Mouse (Mus musculus): ENCODE results near the gene H1foo.

H1foo gene

DNA sequence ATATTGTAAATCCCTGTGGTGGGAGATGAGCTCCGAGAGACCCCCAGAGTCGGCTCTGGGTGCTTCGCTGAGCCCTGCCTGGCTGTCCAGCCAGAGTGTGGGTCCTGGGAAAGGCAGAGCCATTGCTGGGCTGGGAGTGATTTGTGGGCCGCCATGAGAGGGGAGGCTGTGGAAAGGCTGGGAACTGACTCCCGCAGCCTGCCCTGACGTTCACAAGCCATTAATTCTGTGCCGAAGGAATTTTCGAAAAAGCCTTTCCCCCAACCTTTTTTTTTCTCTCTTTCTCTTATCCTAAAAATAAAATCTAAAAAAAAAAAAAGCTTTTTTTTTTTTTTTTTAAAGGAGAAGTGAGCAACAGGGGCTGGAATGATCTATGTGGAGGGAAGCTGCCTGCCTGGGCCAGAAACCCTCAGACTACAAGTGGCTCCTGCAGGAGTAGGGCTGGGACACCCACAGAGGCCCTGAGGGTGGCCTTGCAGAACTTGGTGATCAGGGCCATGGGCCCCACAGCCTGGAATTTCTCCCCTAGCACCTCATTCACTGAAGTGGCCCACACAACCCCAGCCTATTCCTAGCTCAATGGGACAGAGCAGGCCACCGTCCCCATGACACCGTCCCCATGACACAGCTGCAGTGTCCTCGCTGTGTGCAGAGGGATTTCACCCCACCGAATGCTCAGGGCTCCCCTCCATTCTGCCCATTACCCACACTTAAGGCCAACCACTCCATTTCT lies 38.7 kb downstream of the H1foo start:
- intact Hi-C loops (cut with DNase I), result no loop called here

- intact Hi-C loops (cut with DNase I), result no loop called here
These were observed 39.8 kb downstream of the H1foo start for GRCm38 (mm10) chr6:115984580-115984979.

DNA sequence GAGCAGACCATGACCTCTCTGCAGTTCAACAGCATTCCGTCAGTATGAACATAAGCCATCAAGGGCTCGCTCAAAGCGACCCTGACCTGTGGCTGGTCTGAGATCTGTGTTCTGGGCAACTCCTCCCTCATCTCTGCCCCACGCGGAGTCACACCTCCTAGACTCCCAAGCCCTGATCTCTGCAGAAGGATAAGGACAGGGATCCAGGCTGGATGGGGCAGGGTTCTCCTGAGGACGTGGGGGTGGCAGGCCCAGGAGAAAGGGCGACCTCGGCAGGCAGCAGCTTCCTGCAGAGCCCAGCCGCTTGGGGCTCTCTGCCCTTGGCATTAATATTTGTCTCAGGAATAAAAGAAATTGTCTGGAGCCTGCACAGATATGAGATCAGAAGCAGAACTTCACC lies 40.9 kb downstream of the H1foo start:
- intact Hi-C loops (cut with DNase I), result no loop called here

DNA sequence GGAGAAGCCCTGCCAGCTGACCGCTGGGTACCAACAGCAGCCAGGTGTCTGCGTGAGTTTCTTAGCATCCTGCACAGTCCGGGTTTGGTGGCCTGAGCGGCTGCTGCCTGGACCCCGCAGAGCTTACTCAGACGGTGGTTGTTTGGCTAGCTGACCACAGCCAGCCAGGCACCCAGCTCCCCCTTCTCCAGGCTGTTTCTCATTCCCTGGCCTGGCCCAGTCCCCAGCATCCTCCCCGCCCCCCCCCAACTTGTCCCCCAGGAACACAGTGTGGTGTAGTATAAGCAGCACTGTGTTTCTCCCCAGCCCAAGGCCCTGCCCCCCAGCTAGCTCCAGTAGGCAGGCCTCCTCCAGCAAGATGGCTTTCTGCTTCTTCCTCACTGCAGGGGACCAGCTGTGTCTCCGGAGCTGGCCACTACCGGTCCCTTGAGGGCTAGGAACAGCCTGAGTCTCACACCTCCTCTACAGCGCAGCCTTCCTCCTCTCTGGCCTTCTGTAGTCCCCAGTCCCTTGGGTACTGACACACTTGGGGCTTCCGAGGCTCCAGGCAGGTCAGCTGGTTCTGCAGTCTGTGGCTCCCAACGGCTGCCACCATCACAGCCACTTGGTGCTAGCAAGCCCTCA lies 41.8 kb downstream of the H1foo start:
- intact Hi-C loops (cut with DNase I), result no loop called here

DNA sequence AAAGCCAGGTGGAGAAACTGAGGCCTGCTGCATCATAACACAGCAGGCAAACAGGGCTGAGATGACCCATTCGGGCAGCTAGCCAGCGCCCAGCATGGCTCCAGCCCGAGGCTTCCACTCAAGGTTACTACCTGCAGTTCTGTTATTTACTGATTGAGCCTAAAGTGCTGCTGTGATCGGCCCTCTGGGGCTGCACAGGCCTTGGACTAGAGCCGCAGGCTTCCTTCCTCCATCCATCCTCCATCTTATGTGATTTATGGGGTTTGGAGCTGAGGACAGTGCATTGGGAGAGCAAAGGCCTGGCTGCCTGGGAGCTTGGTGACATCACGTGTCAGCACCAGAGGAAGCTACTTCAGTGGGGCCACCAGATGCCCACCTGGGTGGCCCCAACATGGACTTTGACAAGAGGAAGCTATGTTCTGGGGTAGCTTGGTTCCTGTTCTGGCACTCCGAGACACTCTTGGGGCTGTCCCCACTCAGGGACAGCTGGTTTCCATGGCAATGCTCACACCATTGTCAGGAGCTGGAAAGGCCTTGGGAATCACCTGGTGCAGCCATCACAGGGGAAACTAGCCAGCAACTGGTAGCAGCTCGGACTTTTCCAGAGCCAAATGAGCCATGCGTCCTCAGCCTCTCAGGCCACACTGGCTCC lies 42.5 kb downstream of the H1foo start:
- intact Hi-C loops (cut with DNase I), result no loop called here

GRCm38 (mm10) chr6:115989032-115989431 lies 44.3 kb downstream of the H1foo start:
- intact Hi-C loops (cut with DNase I), result no loop called here

DNA sequence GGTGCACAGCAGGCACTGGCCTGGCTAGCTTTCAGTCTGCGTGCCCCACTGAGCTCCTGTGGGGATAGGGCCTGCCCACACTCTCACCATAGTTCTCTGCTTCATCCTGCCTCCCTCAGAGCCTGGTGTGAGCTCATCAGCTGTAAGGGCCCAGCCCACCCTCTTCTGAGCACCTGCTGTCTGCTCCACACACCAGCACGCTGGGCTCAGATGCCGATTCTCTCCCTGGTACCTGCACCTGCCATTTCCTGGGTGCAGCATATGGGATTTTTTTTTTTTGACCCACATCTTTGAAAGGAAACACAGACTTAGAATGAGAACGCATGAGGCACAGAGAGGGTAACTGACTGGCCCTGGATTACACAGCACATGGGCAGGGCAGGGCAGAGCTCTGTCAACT lies 44.9 kb downstream of the H1foo start:
- intact Hi-C loops (cut with DNase I), result loop anchor here (5.0 kb wide), 1 partner anchor 32 kb away; no protein-coding TSS in a partner anchor

- intact Hi-C loops (cut with DNase I), result loop anchor here (5.0 kb wide), 1 partner anchor 33 kb away; no protein-coding TSS in a partner anchor
These were observed 45.3 kb downstream of the H1foo start for GRCm38 (mm10) chr6:115990056-115990455.

GRCm38 (mm10) chr6:115990479-115990878 lies 45.7 kb downstream of the H1foo start:
- intact Hi-C loops (cut with DNase I), result loop anchor here (5.0 kb wide), 1 partner anchor 33 kb away; no protein-coding TSS in a partner anchor

DNA sequence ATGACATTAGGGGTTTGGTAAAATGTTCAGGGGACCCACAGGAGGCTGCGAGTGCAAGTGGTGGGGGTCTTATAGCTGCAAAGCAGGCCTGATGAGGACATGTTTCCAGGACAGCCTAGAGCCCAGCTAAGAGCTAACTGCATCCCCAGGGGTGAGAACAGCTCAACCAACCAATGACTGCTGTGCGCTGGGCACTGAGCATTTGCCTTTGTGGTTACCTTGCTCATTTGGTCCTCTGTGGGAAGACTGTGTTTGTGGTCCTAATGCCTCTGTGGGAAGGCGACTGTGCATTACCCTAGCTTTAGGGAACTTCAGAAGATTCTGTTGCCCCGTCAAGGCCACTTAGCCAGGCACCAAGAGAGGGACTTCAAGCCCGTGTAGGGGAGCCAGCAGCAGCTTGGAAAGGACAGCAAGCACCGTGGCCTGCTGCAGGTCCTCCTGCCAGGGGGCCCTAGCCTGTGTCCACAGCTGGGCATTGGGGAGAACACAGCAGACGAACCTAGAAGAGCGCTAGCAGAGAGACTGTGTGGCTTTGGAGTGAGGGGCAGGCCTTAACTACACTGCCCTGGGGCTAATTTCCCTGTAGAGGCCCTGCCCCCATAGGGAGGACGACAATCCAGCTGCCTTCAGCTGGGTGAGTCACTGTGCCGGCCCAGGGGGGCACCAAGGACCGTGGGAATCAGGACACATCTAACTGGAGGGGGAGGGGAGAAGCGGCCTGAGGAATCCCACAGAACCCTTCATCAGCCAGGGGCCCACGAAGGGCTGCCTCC lies 46.6 kb downstream of the H1foo start:
- intact Hi-C loops (cut with DNase I), result loop anchor here (5.0 kb wide), 1 partner anchor 34 kb away; no protein-coding TSS in a partner anchor

DNA sequence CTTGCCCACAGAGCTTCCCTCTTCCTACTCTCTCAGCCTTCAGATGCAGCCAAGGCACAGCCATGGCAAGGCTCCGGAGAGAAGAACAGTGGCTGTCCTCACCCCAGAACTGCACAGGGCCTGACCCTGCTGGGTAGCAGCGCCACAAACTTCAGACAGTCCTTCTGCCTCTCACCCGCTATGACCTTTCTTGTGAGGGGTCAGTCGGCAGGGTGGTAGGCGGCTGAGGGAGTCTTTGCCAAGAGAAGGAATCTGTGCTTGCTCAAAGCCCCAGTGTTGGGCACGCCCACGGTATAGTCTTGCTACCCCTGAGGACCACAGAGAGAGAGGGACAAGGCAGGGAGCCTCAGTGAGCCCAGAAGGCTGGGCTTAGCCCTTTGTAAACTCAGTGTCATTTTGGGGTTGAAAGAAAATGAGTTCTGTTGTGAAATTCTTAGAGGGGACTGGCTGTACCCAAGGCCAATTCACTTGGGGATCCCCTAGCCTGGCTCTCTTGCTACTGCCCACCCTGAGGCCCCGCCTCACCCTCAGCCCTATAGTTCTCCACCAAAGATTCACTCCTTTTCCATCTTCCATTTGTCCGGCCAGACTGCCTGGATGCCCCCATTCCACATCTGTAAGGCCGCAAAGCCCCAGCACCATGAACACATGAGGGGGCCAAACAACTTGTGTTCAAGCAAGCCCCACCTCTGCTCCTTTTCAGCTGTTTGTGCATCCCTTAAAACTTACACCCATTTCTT lies 47.3 kb downstream of the H1foo start:
- intact Hi-C loops (cut with DNase I), result loop anchor here (5.0 kb wide), 1 partner anchor 35 kb away; no protein-coding TSS in a partner anchor

DNA sequence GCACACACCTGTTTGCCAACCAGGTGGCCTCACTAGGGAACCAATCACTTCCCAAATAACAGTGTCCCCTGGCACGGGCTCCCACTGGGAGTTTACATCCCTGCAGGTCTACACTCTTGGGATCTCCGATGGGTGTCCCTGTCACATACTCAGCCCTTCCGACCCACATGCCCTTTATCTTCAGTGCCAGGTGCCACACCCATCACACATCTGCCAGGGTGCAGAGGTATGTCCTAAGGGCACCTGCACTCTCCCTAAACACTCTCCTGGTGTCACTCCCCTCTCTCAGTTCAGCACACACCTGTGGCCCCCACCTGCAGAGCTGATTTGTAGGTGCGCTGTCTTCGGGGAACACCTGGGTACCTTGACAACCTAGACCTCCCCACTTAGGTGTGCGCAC lies 48.2 kb downstream of the H1foo start:
- intact Hi-C loops (cut with DNase I), result loop anchor here (5.0 kb wide), 1 partner anchor 36 kb away; no protein-coding TSS in a partner anchor

DNA sequence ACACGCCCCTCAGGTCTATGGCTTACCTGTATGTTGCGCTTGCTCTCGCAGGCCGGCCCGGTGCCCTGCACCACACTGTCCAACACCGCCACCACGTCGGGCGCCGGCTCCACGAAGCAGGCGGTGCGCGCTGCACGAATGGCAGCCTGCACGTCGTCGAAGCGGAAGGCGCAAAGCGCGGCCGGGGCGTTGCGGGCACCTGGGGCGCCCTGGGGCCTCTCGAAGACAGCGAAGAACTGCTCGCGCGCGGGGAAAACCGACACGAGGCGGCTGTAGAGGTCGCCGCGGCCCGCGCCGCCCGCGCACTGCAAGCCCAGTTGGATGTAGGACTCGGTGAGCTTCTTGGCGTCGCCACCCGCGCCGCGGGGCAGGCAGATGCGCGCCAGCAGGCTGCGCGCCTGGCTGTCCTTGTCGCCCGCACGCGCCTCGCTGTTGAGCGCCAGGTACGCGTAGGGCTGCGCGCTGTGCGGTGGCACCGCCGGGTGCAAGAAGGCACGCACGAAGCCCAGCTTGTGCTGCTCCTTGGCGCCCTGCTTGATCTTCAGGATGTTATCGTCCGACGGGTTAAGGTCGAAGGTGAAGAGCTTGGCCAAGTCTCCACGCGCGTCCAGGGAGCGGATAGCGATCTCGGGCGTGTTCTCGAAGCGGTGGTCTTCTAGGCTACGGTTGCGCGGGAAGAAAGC lies 48.9 kb downstream of the H1foo start:
- intact Hi-C loops (cut with DNase I), result loop anchor here (5.0 kb wide), 1 partner anchor 36 kb away; no protein-coding TSS in a partner anchor

DNA sequence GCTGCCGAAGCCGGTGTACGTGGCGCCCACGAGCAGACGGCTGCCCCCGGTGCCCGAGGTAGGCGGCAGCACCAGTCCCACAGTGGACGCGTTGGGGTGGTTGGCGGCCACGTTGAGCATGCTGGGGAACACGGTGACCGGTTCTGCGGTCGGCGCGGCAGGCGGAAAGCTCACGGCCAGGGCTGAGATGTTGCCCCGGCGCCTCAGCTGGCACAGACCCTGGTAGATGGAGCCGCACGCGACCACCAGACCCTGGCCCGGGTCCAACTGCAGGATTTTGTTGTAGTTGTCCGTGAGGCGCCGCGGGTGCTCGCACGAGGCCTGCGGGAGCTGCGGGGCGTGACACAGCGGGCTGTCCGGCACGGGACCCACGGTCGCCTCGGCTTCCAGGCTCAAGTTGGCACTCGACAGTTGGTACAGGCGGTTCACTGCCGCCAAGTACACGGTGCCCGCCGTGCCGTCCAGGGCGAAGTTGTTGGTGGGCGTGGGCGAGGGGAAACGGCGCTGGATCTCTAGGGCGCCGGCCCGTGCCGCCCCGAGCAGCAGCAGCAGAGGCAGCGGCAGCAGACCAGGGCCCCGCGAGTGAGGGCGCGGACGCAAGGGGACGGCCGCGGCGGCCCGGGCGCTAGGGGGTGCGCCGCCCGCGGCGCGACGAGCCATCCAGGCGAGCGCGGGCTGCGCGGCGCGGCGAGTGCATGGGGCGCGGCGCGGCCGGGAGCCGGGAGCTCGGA lies 49.6 kb downstream of the H1foo start:
- intact Hi-C loops (cut with DNase I), result loop anchor here (5.0 kb wide), 1 partner anchor 37 kb away; no protein-coding TSS in a partner anchor

DNA sequence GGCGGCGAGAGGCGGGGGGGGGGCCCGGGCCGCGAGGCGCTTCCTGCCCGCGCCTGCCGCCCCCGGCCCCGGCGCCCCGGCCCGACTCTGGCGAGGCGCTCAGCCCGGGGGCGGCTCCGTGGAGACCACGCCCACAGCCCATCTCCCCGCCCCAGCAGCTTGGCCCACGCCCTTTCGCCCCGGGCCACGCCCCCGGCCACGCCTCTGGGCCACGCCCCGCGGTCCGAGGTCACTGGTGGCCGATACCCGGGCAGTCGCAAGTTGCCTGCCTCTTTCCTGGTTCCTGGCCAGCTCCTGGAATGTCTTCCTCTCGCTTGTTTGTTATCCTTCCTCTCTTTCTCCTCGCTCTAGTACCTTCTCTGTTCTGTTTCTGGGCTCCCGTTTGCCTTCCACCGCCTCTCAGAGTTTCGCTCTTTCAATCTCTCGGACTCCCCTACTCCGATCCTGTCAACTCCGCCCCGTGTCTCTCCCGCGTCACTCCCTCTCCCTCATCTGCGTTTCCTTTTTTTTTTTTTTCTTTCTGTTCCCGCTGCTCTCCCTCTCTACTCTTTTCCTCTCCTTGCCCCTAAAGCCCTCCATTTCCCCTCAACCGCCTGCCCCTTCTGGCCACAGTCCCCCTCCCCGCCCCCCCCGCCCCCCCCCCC lies 50.3 kb downstream of the H1foo start, which contains the start of gene Plxnd1:
Gene Plxnd1 (minus strand): TSS at position 129 of the 644 bp plus-strand sequence.
- intact Hi-C loops (cut with DNase I), result loop anchor here (5.0 kb wide), 1 partner anchor 38 kb away; no protein-coding TSS in a partner anchor

- intact Hi-C loops (cut with DNase I), result no loop called here
These were observed 50.8 kb downstream of the H1foo start for GRCm38 (mm10) chr6:115995531-115995941.

- intact Hi-C loops (cut with DNase I), result no loop called here
These were observed 51.6 kb downstream of the H1foo start for GRCm38 (mm10) chr6:115996171-115996851.

Measured in adrenal gland (tissue).